Mouse (Mus musculus): ENCODE data around the gene Znrd1.

Znrd1 gene

DNA sequence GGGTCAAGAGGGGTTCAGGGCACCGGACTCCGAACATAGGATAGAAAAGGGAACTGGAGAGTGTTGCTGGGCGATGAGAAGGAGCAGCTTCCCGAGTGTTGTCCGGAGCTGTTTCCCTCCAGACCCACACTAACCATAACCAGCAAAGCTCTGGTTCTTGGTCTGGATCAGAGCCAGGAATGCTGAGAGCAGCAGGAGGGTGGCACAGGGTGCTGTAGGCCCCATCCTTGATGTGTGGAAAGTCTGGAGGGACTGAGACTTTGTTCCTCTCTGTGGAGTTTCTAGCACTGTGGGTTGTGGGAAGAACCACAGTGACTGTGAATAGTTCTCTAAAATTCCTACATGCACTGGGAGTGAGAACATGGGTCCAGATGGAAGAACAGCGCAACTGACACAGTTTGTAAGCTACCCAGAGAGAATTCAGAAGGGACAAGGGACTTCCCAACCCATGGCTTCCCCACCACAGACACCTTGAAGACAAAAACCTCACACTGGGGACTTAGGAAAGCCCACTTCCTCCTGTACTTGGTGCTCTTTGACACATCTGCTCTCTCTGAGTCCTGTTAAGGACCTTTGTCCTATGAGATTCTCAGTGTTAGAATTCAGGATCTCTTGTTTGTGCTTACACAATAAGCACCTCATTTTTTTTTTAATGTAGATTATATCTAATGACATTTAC is 13.0 kb upstream of the Znrd1 start:
- 75% methylated on average over 6 of the region's 6 CpGs for WGBS

DNA sequence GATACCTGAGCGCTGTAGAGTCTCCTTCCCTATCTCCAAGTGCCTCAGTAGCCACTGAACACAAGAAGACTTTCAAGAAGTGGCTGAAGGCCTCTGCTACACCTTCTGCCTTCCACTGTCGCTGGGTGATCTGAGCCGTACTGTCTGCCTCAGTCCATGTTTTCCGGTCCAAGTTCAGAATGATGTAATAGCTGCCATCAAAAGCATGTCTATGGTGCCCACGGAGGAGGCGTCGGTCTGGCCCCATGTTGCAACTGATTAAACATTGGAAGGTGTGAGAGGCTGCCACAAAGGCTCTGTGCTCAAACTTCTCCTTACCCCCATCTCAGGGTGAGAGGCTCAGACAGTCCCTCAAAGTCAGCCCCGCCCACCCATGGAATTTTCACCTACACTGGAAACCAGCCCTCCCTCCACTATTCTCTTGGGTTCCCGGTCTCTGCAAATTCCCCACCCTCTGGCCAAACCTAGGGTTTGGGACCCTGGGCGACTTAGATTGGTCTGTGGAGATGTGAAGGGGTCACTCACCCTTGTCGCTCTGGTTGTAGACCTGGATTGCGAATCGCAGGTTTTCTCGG is 12.0 kb upstream of the Znrd1 start:
- 87% methylated on average over 14 of the region's 14 CpGs for WGBS

DNA sequence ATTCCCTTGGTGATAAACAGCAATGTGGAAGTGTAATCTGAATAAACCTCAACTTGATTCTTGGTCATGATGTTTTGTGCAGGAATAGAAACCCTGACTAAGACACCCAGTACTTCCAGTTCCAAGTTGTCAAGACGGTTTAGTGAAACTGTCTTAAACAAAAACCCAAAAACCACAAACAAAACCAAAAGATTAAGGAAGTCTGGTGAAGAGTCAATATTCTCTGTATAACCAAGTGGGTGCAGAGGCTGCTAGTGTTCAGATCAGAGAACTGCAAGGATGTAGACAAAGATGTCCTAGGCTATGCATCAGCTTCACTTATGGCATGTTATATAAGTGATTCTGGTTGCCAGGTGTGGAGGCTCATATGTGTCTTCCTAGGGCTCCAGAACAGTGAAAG is 8.5 kb upstream of the Znrd1 start:
- 71% methylated on average over 1 of the region's 1 CpGs for WGBS

DNA sequence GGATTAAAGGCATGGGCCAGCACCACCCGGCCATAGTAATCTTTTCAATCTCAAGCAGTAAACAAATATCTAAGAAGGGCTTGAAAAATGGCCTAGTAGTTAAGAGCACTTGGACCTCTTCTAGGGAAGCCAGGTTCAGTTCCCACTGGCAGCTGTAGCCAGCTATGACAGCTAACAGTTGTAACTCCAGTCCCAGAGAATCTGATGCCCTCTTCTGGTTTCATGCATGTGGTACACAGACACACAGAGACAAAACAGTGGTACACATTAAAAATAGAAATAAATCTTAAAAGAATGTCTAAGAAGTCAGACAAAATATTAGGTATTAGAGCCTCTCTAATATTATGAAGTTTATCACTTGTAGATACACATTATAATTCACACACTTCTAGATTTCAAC is 2.8 kb upstream of the Znrd1 start:
- 79% methylated on average over 1 of the region's 1 CpGs for WGBS

DNA sequence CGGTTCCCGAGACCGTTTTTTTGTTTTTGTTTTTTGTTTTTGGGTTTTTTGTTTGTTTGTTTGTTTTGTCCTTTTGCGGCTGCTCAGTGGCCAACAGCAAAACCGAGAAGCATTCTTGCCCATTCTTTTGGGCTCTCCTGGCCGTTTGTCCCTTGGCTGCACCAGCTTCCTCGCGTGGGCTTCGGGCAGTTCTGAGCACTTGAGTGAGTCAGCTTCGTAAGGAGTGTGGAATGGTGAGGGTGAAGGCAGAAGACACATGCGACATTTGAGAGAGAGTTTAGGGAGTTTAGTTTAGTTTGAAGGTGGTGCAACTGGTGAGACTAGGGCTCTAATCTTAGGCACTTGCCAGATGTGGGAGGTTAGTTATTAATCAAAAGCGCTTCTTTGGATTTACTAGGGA is 525 bp upstream of the Znrd1 start:
- WGBS, result 7% methylated on average over 12 of the region's 12 CpGs

DNA sequence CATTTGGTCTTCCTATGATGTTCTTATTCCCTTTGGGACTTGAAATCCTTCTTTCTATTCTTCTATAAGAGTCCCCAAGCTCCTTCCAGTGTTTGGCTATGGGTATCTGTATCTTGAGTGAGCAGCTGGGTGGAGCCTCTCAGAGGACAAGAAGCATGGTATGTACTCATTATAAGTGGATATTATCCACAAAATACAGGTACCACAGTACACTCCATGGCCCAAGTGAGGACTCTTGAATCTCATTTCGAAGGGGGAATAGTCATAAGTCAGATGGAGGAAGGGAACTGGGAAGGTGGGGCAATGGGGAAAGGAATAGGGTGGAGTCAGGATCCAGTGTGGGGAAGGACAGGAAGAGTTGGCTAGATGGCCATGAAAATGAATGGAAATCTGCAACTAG is 5.3 kb downstream of the Znrd1 start:
- 94% methylated on average over 1 of the region's 1 CpGs for WGBS

DNA sequence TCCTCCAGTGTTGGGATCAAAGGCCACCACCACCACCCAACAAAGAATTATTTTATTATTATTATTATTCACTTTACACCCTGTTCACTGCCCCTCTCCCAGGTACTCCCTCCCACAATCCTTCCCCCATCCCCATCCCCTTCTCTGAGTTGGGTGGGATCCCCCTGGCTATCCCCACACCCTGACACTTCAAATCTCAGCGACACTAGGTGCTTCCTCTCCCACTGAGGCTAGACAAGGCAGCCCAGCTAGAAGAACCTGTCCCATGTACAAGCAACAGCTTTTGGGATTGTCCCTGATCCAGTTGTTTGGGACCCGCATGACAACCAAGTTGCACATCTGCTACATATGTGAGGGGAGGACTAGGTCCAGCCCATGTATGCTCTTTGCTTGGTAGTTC is 5.7 kb downstream of the Znrd1 start:
- WGBS, result 96% methylated on average over 2 of the region's 2 CpGs

DNA sequence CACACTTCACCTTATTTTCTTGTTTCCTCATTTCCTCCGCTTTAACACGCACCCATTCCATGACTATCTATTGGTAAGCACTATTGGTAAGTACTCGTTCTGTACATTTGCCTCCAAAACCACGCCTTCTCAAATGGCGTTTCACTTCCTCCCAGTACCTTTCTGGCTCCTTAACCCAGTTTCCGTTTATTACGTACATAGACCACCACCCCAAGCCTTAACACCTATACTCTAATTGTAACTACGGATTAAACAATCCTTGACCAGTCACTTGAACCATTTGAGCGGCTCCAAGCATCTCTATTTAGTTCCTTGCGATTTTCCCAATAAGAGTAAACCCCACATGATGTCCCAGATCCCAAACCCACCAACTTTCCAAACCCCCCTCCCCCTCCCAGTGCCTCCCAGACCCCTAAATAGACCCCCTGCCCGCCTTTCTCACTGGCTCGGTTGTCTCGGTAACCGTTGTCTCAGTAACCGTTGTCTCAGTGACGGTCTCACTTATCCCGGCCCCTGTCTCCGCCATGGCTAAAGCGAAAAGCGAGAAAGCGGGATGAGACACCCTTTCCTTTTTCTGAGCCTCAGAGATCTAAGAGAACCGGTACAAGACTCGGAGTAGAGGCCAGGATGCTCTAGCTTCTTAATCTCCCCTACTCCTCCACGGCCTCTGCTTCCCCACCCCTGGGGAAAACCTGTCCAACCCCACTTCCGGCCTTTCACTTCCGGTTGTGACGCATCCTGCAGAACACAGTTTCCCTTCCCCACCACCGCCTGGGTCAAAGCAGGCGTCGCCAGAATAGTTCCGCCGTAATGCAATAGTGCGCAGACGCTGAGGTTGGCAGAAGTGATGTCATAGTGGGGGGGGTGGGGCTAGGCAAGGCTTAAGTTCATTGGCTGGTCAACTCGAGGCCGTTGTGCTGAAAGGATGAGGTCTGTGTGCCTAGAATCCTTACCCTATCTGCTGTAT is 7.1 kb downstream of the Znrd1 start, which contains the start of gene Ppp1r11:
Gene Ppp1r11, minus strand, starts transcription at position 761 of the 967 bp plus-strand sequence.
- WGBS, result 1% methylated on average over 36 of the region's 36 CpGs

DNA sequence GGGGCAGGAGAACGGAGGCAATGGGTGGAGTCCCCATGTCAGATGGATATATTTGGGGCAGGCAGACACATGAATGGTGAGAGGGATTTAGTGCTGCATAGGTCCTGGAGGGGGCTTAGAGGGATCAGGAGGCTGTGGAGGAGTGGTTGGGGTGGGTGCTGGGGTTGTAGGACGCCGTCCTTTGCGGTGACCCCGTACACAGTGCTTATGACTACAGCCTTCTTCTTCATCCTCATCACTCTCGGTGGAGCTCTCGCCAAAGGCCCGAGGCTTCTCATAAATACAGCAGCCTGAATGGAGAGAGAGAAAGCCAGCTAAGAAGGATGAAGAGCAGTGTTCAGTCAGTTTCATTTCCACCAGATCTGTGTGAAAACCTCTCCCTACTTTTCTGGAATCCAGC is 9.1 kb downstream of the Znrd1 start:
- 90% methylated on average over 8 of the region's 8 CpGs for WGBS

DNA sequence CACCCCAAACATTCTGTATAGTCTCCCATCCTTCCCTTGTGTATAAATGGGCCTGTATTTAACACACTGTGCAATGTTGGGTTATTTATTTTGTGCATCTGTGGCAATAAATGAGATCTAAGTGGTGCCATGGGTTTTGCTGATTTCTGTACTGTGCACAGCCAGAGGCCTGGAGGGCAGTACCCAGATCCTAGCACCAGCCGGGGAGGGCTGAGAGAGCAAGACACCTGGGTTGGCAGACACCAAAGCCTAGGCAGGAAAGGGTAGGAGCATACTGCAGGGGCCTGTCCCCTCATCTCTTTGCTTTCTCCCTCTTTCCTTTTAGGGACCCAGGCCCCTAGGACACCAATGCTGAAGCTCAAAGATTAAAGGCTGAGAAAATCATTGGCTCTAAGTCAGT is 10.1 kb downstream of the Znrd1 start:
- 91% methylated on average over 1 of the region's 1 CpGs for WGBS

DNA sequence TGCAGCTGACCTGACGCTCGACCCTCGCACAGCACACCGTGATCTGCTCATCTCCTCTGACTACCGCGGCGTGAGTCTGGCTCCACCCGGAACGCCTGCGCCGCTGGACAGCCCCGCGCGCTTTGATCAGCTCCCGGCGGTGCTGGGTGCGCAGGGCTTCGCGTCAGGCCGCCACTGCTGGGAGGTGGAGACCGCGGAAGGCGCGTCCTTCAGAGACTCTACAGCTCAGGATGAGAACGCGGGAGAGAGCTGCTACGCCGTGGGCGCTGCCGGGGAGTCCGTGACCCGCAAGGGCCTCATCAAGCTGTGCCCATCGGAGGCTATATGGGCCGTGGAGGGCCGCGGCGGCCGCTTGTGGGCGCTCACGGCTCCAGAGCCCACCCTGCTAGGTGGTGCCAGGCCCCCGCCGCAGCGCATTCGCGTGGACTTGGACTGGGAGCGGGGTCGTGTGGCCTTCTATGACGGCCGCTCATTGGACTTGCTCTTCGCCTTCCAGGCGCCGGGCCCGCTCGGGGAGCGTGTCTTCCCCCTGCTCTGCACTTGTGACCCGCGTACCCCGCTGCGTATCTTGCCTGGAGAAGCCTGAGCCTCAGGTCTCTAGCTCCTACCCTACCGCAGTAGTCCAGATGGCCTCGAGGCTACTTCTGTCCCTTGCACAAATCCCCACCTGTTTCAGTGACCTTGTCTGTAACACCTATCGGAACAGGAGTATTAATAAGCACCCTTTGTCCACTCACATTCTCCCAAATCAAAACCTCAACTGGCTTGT is 11.1 kb downstream of the Znrd1 start:
- 2% methylated on average over 62 of the region's 62 CpGs for WGBS

DNA sequence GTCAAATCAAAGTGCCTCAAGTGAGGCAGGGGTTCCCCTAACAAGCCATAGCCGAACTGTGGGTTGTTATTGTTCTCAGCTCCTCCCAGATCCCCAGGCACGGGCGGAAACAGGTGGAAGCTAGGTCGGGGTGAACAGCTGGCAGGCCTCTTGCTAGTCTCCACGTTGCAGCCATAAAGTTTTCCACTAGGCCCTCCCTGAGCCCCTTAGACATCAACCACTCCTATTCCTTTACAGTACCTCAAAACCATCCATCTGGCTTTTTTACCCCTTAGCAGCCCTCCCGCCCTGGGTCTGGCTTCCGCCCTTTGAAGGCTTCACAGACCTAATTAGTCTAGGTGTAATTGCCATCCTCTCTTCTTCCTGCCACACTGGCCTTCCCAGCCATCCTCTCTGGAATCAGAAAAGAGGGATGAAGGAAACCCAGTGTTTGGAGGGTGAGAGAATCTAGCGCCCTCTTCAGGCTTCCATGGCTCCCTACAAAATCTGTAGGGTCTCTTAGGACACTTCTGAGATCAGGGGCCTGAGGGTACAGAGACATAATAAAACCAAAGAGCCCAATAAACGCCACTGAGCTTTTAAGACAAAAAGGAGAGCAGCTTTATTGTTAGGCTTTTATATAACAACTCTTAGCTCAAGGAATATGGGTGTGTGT is 14.1 kb downstream of the Znrd1 start:
- WGBS, result 40% methylated on average over 9 of the region's 9 CpGs

DNA sequence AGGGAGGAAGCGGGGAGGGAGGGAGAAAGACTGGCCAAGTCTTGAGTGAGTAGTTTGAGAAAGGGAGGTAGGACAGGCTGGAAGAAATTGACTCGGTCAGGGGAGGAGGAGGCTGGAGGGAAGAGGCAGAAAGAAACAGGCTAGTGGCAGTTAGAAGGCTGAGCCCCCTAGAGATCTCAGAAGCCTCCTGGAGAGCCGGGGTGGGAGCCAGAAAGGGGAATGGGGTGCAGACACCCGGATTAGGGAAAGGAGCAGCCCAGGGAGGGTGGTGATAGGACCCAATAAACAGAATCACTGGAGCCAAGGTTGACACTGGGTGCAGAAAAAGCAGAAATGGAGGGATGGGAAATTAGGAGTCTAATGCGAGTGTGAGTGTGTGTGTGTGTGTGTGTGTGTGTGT is 14.7 kb downstream of the Znrd1 start:
- WGBS, result 34% methylated on average over 5 of the region's 5 CpGs

DNA sequence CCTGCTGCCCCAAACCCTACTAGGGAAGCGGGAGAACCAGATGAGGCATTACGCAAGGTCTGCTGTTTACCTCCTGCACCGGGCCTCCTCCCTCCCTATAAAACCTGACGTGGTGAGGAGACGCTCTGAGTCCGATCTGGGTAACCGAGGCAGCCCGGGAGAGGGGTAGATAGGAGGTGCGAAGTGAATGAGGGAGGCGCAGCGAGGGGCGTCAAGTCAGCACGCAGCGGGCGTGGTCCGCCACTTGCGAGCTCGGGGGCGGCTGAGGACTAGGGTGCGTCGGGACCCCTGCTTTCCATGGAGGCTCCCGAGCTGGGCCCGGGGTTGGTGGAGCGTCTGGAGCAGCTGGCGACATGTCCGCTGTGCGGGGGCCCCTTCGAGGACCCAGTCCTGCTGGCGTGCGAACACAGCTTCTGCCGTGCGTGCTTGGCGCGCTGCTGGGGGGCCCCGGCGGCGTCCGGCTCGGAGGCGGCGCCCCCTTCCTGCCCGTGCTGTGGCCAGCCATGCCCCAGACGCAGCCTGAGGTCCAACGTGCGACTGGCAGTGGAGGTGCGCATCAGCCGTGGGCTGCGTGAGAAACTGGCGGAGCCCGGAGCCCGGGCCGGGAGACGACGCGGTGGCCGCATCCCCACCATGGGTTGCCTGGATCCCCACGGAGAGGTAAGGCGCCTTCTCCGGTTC is 15.4 kb downstream of the Znrd1 start, which contains the start of gene Rnf39:
Gene Rnf39, plus strand, starts transcription at position 128 of the 681 bp plus-strand sequence.
- WGBS, result 7% methylated on average over 59 of the region's 59 CpGs

DNA sequence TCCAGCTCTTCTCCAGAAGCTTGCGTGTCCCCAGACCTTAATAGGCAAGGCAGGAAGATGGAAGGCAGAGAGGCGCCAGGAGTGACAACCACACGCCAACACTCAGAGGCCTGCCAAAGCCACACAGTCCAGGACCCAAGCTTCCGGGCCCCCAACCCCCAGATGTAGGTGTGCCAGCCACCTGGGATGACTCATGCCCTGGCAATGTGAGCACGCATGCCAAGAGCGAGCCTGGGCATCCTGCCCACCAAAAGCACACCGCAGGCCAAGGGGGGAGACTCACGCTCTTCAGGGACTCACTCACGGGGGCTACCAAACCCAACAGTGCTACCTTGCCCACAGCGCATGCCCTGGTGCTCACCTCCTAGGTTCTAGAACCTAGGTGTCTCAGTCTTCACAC is 16.0 kb downstream of the Znrd1 start:
- 27% methylated on average over 10 of the region's 10 CpGs for WGBS

DNA sequence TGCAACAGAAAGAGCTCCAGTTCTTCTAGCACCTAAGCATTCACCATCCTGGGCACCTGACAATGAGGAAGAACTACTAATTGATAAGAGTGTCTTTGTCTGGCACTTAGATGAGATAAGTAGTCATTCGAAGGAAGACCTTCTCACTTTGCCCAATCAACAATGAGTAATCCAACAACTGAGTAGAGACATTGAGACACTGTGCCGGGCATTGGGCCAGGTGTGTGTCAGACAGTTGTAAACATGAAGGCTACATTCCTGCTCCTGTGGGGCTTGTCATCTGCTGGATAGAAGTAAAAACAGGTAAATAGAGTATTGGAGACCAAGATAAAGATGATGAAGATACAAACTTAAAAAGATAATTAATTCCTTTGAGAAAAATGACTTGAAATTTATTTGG is 20.3 kb downstream of the Znrd1 start:
- 75% methylated on average over 2 of the region's 2 CpGs for WGBS

DNA sequence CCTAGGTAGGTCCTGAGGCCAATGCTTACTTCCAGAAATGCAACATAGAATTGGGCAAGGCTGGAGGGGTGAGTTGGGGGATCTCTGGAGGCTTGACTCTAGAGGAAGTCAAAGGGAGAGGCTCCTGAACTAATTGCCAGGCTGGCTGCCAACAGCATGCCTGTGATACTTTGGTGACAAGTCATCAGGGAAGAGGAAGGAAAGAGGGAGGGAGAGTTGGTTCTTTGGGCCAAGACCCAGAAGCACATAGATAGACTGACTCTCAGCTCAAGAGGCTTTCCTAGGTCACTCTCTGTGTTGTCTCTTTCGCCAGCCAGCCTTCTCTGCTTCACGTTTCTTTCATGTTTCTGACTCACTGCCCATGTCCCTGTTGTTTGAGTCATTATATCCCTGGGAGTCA is 26.6 kb downstream of the Znrd1 start:
- 61% methylated on average over 2 of the region's 2 CpGs for WGBS

DNA sequence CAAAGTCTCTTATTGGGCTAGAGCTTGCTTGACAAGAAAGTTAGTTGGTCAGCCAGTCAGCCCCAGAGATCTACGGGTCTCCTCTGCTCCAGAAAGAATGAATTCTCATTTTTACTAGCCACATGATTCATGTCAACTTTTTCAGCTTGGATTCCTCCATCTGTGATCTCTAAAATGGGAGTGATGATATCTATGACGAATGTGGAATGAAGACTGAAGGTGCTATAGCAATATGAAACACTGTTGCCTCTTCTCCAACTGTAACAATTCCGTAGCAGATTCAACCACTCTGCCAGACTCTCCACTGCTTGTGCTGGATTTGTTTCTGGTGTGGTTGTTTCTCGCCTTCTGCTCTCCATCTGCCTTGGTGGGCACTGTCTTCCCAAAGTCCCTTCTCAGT is 27.2 kb downstream of the Znrd1 start:
- 56% methylated on average over 4 of the region's 4 CpGs for WGBS

DNA sequence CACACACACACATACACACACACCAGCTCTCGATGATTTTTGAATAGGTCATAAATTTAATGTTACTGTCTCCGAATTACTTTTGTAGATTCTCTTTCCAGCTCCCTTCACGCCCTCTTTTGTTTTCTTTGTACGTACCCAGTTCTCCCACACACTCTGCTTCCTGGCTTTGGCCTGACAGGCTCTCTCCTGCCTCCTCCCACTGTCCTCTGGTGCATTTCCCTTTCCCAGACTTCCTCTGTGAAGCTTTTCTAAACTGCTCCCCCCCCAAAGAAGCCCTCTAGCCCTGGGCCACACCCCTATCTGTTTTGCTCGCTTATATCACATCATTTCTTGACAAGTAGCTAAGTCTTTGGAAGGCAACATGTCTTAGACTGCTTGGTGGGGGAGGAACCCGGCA is 28.1 kb downstream of the Znrd1 start:
- 46% methylated on average over 6 of the region's 6 CpGs for WGBS

DNA sequence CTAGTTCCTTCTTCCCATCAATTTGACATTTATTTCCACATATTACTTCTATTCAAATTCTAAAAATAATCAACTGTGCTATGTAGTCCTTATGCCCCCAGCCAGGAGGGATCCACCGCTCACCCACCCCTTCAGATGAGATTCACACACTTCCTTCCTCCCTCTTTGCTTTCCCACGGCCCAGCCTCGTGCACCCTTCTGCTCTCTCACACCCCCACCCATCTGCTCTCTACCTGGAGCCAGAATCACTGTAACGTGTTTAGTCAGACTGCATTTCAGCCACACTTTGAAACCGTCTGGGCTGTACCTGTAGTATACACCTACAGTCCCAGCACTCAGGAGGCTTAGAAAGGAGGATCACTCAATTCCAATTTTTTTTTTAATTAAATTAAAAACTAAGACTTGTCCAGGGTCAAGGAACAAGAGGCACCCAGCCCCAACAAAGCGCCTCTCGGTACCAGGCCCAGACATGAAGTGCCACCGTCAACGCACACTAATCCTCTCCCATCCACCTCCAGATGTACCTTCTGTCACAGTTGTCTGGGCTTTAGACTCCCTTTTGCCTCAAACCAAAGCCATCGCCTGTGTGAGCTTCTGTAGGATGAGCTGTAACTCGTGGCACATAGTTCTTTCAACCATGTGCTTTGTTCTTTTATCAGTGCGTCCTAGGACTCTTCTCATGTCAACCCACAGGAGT is 29.0 kb downstream of the Znrd1 start:
- 50% methylated on average over 12 of the region's 12 CpGs for WGBS
